Comparison of ENCODE assay signal across 9 mouse cellular contexts in the genomic region with DNA sequence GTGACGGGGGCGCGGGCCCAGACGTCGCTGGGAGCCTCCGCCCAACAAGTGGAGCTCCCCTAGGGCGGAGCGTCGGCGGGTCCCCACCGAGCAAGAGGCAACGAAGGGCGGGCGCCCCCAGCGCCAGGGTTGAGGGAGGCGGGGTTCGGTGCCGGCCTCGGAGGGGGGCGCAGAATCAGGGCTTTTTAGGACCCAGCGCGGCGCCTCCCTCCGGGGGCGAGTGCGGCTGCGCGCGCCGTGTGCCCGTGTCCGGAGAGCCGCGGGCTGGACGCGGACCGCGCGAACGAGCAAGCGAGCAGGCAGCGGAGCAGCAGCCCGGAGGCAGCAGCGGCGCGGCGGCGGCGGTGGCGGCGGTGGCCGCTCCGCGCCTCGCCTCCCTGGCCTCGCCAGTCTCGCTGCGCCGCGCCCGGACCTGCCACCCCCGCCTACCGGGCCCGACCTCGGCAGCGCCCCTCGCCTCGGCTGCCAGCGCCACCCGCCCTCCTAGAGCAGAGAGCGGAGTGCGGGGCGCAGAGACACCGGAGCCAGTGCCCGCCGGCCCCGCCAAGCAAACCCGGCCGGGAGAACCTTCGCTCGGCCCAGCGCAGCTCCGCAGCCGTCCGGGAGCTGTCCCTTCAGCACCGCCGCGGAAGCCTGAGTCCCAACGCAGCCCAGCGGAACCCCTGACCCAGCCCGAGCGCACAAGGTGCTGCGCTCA. TPM values are rescaled to one million over a fixed set of nuclear protein-coding genes. Genes with fewer than 3 reads are reported as not detected.
DNase-seq lines count a peak whose midpoint lies in the region; ATAC-seq and TF ChIP-seq lines count a peak whose summit lies in the region.
"Had no signal": no experiment of that assay in that cellular context is flagged by ENCODE, and none has a peak within 500 bp of the region (broad histone marks: within the 10 kb centered on the region; RNA-seq: fewer than 3 reads in every experiment).

A gene (plus strand): TSS at position 267 of the 697 bp plus-strand sequence.

- ATAC-seq in granulocyte monocyte progenitor cell, adult 5-6 weeks (replicated peaks; ENCODE audit: poor library complexity, severe bottlenecking) = peak; percentile 73
- peak; percentile 65 for ATAC-seq in intestine, postnatal 0 days
- ATAC-seq in midbrain, embryonic 12.5 days (ENCODE audit: low FRiP score, low read depth) = peak; percentile 76
- no peak for ATAC-seq in erythroid progenitor cell, adult 5-6 weeks (replicated peaks; ENCODE audit: low FRiP score, poor library complexity, severe bottlenecking)

- H3K27ac ChIP-seq in intestine, postnatal 0 days (ENCODE audit: low read depth, low read length) = no peak within 1 kb of the TSS
- H3K27ac ChIP-seq in limb, embryonic 10.5 days = no peak within 1 kb of the TSS
- peak within 1 kb of the TSS; percentile 80 for H3K27ac ChIP-seq in midbrain, embryonic 12.5 days (replicated peaks)

- H3K4me3 ChIP-seq in intestine, postnatal 0 days (ENCODE audit: low read depth, low read length) = peak within 1 kb of the TSS; percentile 40
- H3K4me3 ChIP-seq in limb, embryonic 10.5 days = peak within 1 kb of the TSS; percentile 58
- peak within 1 kb of the TSS; percentile 76 for H3K4me3 ChIP-seq in midbrain, embryonic 12.5 days

- H3K4me2 ChIP-seq in intestine, postnatal 0 days (replicated peaks; ENCODE audit: low read depth) = peak within 1 kb of the TSS; percentile 75
- H3K4me2 ChIP-seq in midbrain, embryonic 12.5 days (replicated peaks) = peak within 1 kb of the TSS; percentile 90

- 0 out of 2 replicates have a peak, but pooled peaks have one; percentile 2 for TF ChIP-seq CTCF in intestine, postnatal 0 days (IDR thresholded peaks at IDR 0.05; ENCODE audit: low read depth)

- no peak within 1 kb of the TSS for H3K9ac ChIP-seq in intestine, postnatal 0 days (ENCODE audit: low read depth, low read length)
- H3K9ac ChIP-seq in midbrain, embryonic 12.5 days (replicated peaks) = peak within 1 kb of the TSS; percentile 80

- no peaks in the 10 kb centered on the region for H3K4me1 ChIP-seq in intestine, postnatal 0 days (replicated peaks; ENCODE audit: control insufficient read depth, insufficient read depth, low read length)
- peaks cover 26% of the 10 kb centered on the region for H3K4me1 ChIP-seq in limb, embryonic 10.5 days
- peaks cover 26% of the 10 kb centered on the region for H3K4me1 ChIP-seq in midbrain, embryonic 12.5 days

- no peaks in the 10 kb centered on the region for H3K36me3 ChIP-seq in intestine, postnatal 0 days (ENCODE audit: control insufficient read depth, insufficient read depth)
- H3K36me3 ChIP-seq in limb, embryonic 10.5 days = no peaks in the 10 kb centered on the region
- H3K36me3 ChIP-seq in midbrain, embryonic 12.5 days = no peaks in the 10 kb centered on the region

- H3K27me3 ChIP-seq in intestine, postnatal 0 days (replicated peaks; ENCODE audit: control insufficient read depth, insufficient read depth, low read length) = peaks cover 61% of the 10 kb centered on the region
- H3K27me3 ChIP-seq in limb, embryonic 10.5 days (ENCODE audit: low read depth, poor library complexity, severe bottlenecking) = peaks cover 86% of the 10 kb centered on the region
- peaks cover 83% of the 10 kb centered on the region for H3K27me3 ChIP-seq in midbrain, embryonic 12.5 days

- peak; percentile 61 for DNase-seq in adrenal gland, adult 8-10 months
- DNase-seq in embryo, embryonic 11 days = peak; percentile 89
- DNase-seq in limb, embryonic 10.5 days (ENCODE audit: low spot score) = peak; percentile 94
- peak; percentile 57 to 75 for DNase-seq in spleen, adult 18-20 months

- under 1% methylated on average over 56 of the region's 93 CpGs for WGBS in intestine, postnatal 0 days
- WGBS in limb, embryonic 10.5 days = under 1% methylated on average over 93 of the region's 93 CpGs
- WGBS in midbrain, embryonic 12.5 days = under 1% methylated on average over 35 of the region's 93 CpGs

- no peaks in the 10 kb centered on the region for H3K9me3 ChIP-seq in intestine, postnatal 0 days (ENCODE audit: control insufficient read depth)
- no peaks in the 10 kb centered on the region for H3K9me3 ChIP-seq in limb, embryonic 10.5 days (replicated peaks)
- H3K9me3 ChIP-seq in midbrain, embryonic 12.5 days = no peaks in the 10 kb centered on the region

RNA-seq across cellular contexts. Expression of the gene that starts here (rescaled TPM):
- total RNA-seq in adrenal gland, adult 8-10 months (2022) = under 1 TPM; 0.70 to 0.87 (median 0.77) TPM
- total RNA-seq in granulocyte monocyte progenitor cell, adult 5-6 weeks (2014; fragmentation: Nextera tagmentation) = 2.9 TPM in 1 of 2 replicates, not detected in the other
- total RNA-seq in granulocyte monocyte progenitor cell, adult 5-6 weeks (2017) = 0.09 TPM in 1 of 2 replicates, not detected in the other
- 0.39 and 0.72 TPM in 2 replicates for polyA plus RNA-seq in intestine, postnatal 0 days (2015; fragmentation: Nextera tagmentation; extraction: Ambion mirVana)
- 0.03 TPM in 1 of 2 replicates, not detected in the other for polyA plus RNA-seq in limb, embryonic 10.5 days (2016; fragmentation: Nextera tagmentation; extraction: Ambion mirVana)
- 7.1 and 9.5 TPM in 2 replicates for polyA plus RNA-seq in midbrain, embryonic 12.5 days (2016; fragmentation: Nextera tagmentation; extraction: Ambion mirVana)
- 5.0 TPM in 1 of 2 replicates, not detected in the other for total RNA-seq in erythroid progenitor cell, adult 5-6 weeks (2015; ENCODE audit: low replicate concordance)
- 0.13 TPM in 1 of 2 replicates, not detected in the other for total RNA-seq in erythroid progenitor cell, adult 5-6 weeks (2017; ENCODE audit: low replicate concordance)
- polyA plus RNA-seq: liver, adult 2 months had no signal

Comparison
In these comparisons a context has a peak if more than half of its experiments do, and no peak if none do; other contexts are left out.
1. Peak in DNase-seq in adrenal gland, adult 8-10 months; RNA of the gene not detected or under 1 TPM.
2. Peak in ATAC-seq, H3K4me3 ChIP-seq and H3K4me2 ChIP-seq in intestine, postnatal 0 days; RNA of the gene not detected or under 1 TPM.
3. Peak in DNase-seq and H3K4me3 ChIP-seq in limb, embryonic 10.5 days; RNA of the gene not detected or under 1 TPM.